Mouse (Mus musculus): Measurements from ENCODE around the gene Fcho2. TPM values are rescaled to one million over a fixed set of nuclear protein-coding genes. Genes with fewer than 3 reads are reported as not detected.

Gene Fcho2
- polyA plus RNA-seq, 2 experiments: 14.3 to 17.7 TPM

DNA sequence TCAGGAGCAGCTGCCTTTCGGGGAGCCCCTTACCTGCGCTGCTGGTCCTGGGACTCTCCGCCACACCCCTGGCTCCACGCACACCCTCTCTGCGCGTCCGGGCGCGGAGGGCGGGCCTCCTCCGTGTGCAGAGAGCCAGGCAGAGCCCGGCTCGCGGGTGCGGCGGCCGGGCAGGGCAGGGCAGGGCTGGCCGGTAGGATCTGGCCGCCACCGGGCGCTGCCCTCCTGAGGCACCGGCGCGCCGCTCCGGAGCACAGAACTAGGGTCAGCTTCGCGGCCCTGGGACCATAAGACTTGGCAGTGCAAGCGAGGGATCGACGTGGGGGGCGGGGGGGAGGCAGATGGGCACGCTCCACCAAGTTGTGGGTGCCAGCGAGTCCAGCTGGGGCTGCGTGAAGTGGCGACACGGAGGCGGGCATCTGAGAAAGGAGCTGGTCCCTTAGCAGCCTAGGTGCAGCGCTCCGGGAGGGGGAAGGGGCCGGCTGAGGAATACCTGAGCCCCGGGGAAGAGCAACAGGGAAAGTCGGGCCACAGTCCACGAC, 120.4 kb downstream of the Fcho2 start, which contains the start of gene Tmem171:
Gene Tmem171 (minus strand): TSS at position 62 of the 542 bp plus-strand sequence.
- Histone ChIP-seq H3K27ac (no peak within 1 kb of the TSS), H3K9ac (replicated peaks) (no peak within 1 kb of the TSS), H3K27me3 (ENCODE audit: control insufficient read depth, insufficient read depth, low read length) (peaks cover 18% of the 10 kb centered on the region), H3K4me1 (replicated peaks; ENCODE audit: control insufficient read depth in 2 of 2, insufficient read depth in 2 of 2, low read length in 1 of 2) (no peaks in the 10 kb centered on the region), H3K9me3 (ENCODE audit: control insufficient read depth, low read length) (no peaks in the 10 kb centered on the region), H3K4me2 (ENCODE audit: low read depth) (peak within 1 kb of the TSS; percentile 40), H3K36me3 (replicated peaks; ENCODE audit: control insufficient read depth, insufficient read depth, low read depth) (no peaks in the 10 kb centered on the region), H3K4me3 (ENCODE audit: insufficient read depth in 1 of 2, low read depth in 2 of 2, low read length in 2 of 2) (peak within 1 kb of the TSS in 1 of 2 experiments; percentile 26; a peak in 2 of 4 replicates)
- no peak for TF ChIP-seq CTCF (IDR thresholded peaks at IDR 0.05; ENCODE audit: low read depth)
- TF ChIP-seq EP300 (IDR thresholded peaks at IDR 0.05; ENCODE audit: low read depth): no peak
- ATAC-seq (ENCODE audit: insufficient read depth) (no peak), DNase-seq (ENCODE audit: low read depth in 3 of 3, low spot score in 3 of 3) (no peak)
- 7% methylated on average over 44 of the region's 44 CpGs for WGBS (ENCODE audit: insufficient replicate concordance)

DNA sequence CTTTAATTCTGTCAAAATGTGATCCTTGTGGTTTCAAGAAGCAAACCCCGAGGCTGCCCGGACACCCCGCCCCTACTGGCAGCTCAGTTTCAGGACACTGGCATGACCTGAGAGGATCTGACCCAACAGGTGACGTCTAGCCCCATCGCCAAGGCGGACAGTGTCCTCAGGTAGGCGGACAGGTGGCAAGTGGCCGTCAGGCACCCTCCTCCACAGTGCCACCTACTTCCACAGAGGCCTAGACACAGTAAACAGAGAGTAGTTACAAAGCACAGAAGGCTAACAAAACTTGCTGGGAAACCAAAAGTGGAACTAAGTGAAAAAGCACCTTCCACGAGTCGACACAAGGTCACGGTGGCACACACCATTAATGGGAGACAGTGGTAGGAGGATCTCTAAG, 121.9 kb downstream of the Fcho2 start:
- no peak overlapping the region for H3K4me2 ChIP-seq (ENCODE audit: low read depth)
- H3K4me1 ChIP-seq (replicated peaks; ENCODE audit: control insufficient read depth in 2 of 2, insufficient read depth in 2 of 2, low read length in 1 of 2): no peaks in the 10 kb centered on the region
- DNase-seq (ENCODE audit: low read depth in 3 of 3, low spot score in 3 of 3): no peak
- H3K27me3 ChIP-seq (ENCODE audit: control insufficient read depth, insufficient read depth, low read length): peaks cover 18% of the 10 kb centered on the region
- no peaks in the 10 kb centered on the region for H3K9me3 ChIP-seq (ENCODE audit: control insufficient read depth, low read length)
- no peak overlapping the region for H3K9ac ChIP-seq (replicated peaks)
- no peak for TF ChIP-seq EP300 (IDR thresholded peaks at IDR 0.05; ENCODE audit: low read depth)
- TF ChIP-seq CTCF (IDR thresholded peaks at IDR 0.05; ENCODE audit: low read depth): no peak
- H3K36me3 ChIP-seq (replicated peaks; ENCODE audit: control insufficient read depth, insufficient read depth, low read depth): no peaks in the 10 kb centered on the region
- ATAC-seq (ENCODE audit: insufficient read depth): no peak
- H3K4me3 ChIP-seq (ENCODE audit: insufficient read depth in 1 of 2, low read depth in 2 of 2, low read length in 2 of 2): no peak overlapping the region
- WGBS (ENCODE audit: insufficient replicate concordance): 61% methylated on average over 11 of the region's 11 CpGs
- no peak overlapping the region for H3K27ac ChIP-seq

DNA sequence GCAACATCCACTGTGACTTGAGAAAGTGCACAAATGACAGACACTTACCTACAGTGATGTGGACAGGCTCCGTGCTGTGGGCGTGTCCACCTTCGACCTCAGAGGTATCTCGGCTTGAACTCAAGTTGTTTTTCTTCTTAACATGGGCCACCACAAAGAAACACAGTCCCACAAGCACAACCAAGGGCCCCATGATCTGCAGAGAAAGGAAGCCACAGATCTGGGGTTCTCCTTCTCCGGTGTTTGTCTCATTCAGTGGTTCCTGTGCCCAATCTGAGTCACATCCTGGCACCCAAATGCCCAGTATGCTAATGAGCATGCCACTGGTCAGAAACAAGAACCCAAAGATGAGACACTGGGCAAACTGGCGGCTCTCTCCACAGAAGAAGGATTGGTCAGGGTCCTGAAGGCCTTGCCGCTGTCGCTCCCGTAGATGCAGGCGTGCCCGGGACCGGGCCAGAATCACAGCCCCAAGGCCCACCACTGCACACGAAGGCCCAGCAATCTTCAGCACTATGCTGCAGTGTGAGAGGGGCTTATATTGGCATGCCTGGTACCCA, 123.2 kb downstream of the Fcho2 start:
- Histone ChIP-seq H3K4me2 (ENCODE audit: low read depth) (no peak overlapping the region), H3K9me3 (ENCODE audit: control insufficient read depth, low read length) (no peaks in the 10 kb centered on the region), H3K27me3 (ENCODE audit: control insufficient read depth, insufficient read depth, low read length) (peaks cover 18% of the 10 kb centered on the region), H3K27ac (no peak overlapping the region), H3K9ac (replicated peaks) (no peak overlapping the region), H3K4me3 (ENCODE audit: insufficient read depth in 1 of 2, low read depth in 2 of 2, low read length in 2 of 2) (no peak overlapping the region), H3K36me3 (replicated peaks; ENCODE audit: control insufficient read depth, insufficient read depth, low read depth) (no peaks in the 10 kb centered on the region), H3K4me1 (replicated peaks; ENCODE audit: control insufficient read depth in 2 of 2, insufficient read depth in 2 of 2, low read length in 1 of 2) (no peaks in the 10 kb centered on the region)
- 72% methylated on average over 13 of the region's 13 CpGs for WGBS (ENCODE audit: insufficient replicate concordance)
- TF ChIP-seq CTCF (IDR thresholded peaks at IDR 0.05; ENCODE audit: low read depth) (no peak), EP300 (IDR thresholded peaks at IDR 0.05; ENCODE audit: low read depth) (no peak)
- ATAC-seq (ENCODE audit: insufficient read depth): no peak
- no peak for DNase-seq (ENCODE audit: low read depth in 3 of 3, low spot score in 3 of 3)

DNA sequence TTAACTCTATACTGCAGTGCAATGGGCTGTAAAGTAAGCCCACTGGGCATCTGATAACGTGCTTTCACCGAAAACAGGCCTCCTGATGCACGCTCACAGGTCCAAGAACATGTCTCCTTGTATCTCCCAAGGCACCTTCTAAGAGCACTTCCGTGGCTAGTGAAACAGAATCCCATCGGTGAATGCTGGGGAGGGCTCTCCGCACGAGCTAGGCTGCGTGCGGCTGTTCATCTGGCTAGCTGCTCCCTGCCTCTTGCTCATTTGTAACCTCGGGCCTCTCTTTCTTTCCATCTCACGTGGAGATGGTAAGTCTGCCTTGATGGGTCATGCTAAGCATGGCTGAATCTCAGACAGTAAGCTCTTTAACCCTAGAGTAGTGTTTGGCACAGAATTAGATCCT, 124.4 kb downstream of the Fcho2 start:
- TF ChIP-seq CTCF (IDR thresholded peaks at IDR 0.05; ENCODE audit: low read depth) (no peak), EP300 (IDR thresholded peaks at IDR 0.05; ENCODE audit: low read depth) (no peak)
- H3K4me2 ChIP-seq (ENCODE audit: low read depth): no peak overlapping the region

DNA sequence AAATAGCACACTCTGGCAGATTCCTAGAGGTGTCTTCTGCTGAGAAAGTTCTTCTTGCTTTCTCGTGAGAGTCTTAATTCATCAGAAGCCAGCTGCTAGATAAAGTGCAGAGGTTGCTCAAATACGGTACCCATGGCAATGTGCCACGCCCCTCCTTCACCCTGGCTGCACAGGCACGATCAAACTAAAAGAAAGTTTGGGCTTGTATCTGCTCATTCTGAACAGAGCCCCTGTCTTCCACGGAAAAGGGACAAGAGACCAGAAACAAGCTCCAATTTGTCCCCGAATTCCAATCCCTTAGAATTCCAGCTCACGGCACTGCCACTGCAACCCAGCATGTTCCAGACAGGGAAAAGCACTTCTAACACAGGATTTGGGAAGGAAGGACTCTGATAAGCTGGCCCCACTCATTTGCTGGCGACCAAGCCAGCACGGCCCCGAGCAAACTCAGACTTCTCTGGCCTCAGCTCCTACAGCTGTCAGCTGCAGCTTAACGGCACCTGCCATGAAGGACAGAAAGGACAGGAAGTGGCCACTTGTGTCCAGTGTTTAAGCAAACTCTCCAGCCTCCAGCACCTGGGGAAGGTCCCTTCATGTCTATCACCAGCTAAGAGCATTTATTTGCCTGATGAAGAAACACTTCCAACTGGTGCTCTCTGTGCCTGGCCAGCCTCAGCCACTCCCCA, 125.5 kb downstream of the Fcho2 start:
- H3K9ac ChIP-seq (replicated peaks): no peak overlapping the region
- H3K9me3 ChIP-seq (ENCODE audit: control insufficient read depth, low read length): no peaks in the 10 kb centered on the region
- peaks cover 6% of the 10 kb centered on the region for H3K27me3 ChIP-seq (ENCODE audit: control insufficient read depth, insufficient read depth, low read length)
- H3K4me3 ChIP-seq (ENCODE audit: insufficient read depth in 1 of 2, low read depth in 2 of 2, low read length in 2 of 2): no peak overlapping the region
- H3K4me2 ChIP-seq (ENCODE audit: low read depth): no peak overlapping the region
- no peaks in the 10 kb centered on the region for H3K36me3 ChIP-seq (replicated peaks; ENCODE audit: control insufficient read depth, insufficient read depth, low read depth)
- no peaks in the 10 kb centered on the region for H3K4me1 ChIP-seq (replicated peaks; ENCODE audit: control insufficient read depth in 2 of 2, insufficient read depth in 2 of 2, low read length in 1 of 2)
- no peak for ATAC-seq (ENCODE audit: insufficient read depth)
- 50% methylated on average over 11 of the region's 11 CpGs for whole genome bisulfite sequencing (ENCODE audit: insufficient replicate concordance)
- no peak for DNase-seq (ENCODE audit: low read depth in 3 of 3, low spot score in 3 of 3)
- no peak for TF ChIP-seq CTCF (IDR thresholded peaks at IDR 0.05; ENCODE audit: low read depth)
- TF ChIP-seq EP300 (IDR thresholded peaks at IDR 0.05; ENCODE audit: low read depth): no peak
- H3K27ac ChIP-seq: no peak overlapping the region

More for the DNA sequence above, 124.4 kb downstream of the Fcho2 start:
- no peaks in the 10 kb centered on the region for H3K36me3 ChIP-seq (replicated peaks; ENCODE audit: control insufficient read depth, insufficient read depth, low read depth)
- no peaks in the 10 kb centered on the region for H3K9me3 ChIP-seq (ENCODE audit: control insufficient read depth, low read length)
- WGBS (ENCODE audit: insufficient replicate concordance): 72% methylated on average over 11 of the region's 11 CpGs
- no peak overlapping the region for H3K27ac ChIP-seq
- ATAC-seq (ENCODE audit: insufficient read depth): no peak
- DNase-seq (ENCODE audit: low read depth in 3 of 3, low spot score in 3 of 3): no peak
- H3K27me3 ChIP-seq (ENCODE audit: control insufficient read depth, insufficient read depth, low read length): peaks cover 17% of the 10 kb centered on the region
- no peaks in the 10 kb centered on the region for H3K4me1 ChIP-seq (replicated peaks; ENCODE audit: control insufficient read depth in 2 of 2, insufficient read depth in 2 of 2, low read length in 1 of 2)
- H3K9ac ChIP-seq (replicated peaks): no peak overlapping the region
- H3K4me3 ChIP-seq (ENCODE audit: insufficient read depth in 1 of 2, low read depth in 2 of 2, low read length in 2 of 2): no peak overlapping the region
